Mouse (Mus musculus): Measurements from ENCODE around the gene Gaa.

Gaa gene

GRCm38 (mm10) chr11:119316720-119317119 is 49.0 kb downstream of the Gaa start:
- no peak for TF ChIP-seq GATA4 (IDR thresholded peaks at IDR 0.05; ENCODE audit: insufficient replicate concordance, low read length)

- no peak for TF ChIP-seq GATA4 (IDR thresholded peaks at IDR 0.05; ENCODE audit: insufficient replicate concordance, low read length)
Measured at GRCm38 (mm10) chr11:119322521-119322920, 54.8 kb downstream of the Gaa start.

- TF ChIP-seq GATA4 (IDR thresholded peaks at IDR 0.05; ENCODE audit: insufficient replicate concordance, low read length), result no peak
Measured at GRCm38 (mm10) chr11:119325068-119325467, 57.4 kb downstream of the Gaa start.

GRCm38 (mm10) chr11:119330592-119330991 is 62.9 kb downstream of the Gaa start:
- no peak for TF ChIP-seq GATA4 (IDR thresholded peaks at IDR 0.05; ENCODE audit: insufficient replicate concordance, low read length)

- no peak for TF ChIP-seq GATA4 (IDR thresholded peaks at IDR 0.05; ENCODE audit: insufficient replicate concordance, low read length)
Measured at GRCm38 (mm10) chr11:119331970-119332369, 64.3 kb downstream of the Gaa start.
